Mouse (Mus musculus): ENCODE measurements around the gene Lamb1.

Lamb1 gene

GRCm38 (mm10) chr12:31314310-31314709 is 49.3 kb downstream of the Lamb1 start:
- DNase-seq (ENCODE audit: low spot score in 2 of 2) = no peak

- DNase-seq (ENCODE audit: low spot score in 2 of 2) = no peak
These were observed 50.9 kb downstream of the Lamb1 start for GRCm38 (mm10) chr12:31315961-31316360.

DNA sequence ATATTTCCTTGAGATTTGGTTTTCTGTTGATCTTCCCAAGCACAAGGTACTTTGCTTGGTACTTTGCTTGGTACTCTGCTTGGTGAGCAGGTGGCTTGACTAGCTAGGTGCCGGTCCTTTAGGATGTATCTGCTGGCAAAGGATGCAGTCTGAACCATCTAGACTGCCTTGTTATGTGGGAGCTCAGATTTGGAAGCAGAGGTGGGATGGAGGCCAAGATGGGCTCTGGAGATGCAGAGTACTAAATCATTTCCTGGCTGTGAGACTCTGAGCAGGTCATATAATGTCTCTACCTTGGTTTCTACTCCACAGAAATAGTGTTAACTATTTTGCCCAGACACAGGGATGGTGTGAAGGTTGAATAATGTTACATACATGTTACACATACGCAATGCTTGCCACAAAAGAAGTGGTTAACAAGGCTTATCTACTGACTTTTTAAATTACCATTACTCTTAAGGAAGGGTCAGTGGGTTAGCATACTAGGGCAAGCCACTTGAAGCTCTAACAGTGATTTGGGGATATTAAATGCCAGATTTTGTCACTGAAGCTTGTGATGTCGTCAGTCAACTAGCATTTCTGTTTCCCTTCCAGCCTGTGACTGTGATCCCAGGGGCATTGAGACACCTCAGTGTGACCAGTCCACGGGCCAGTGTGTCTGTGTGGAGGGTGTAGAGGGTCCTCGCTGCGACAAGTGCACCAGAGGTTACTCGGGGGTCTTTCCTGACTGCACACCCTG is 52.8 kb downstream of the Lamb1 start:
- DNase-seq (ENCODE audit: low spot score in 2 of 2) = no peak

DNA sequence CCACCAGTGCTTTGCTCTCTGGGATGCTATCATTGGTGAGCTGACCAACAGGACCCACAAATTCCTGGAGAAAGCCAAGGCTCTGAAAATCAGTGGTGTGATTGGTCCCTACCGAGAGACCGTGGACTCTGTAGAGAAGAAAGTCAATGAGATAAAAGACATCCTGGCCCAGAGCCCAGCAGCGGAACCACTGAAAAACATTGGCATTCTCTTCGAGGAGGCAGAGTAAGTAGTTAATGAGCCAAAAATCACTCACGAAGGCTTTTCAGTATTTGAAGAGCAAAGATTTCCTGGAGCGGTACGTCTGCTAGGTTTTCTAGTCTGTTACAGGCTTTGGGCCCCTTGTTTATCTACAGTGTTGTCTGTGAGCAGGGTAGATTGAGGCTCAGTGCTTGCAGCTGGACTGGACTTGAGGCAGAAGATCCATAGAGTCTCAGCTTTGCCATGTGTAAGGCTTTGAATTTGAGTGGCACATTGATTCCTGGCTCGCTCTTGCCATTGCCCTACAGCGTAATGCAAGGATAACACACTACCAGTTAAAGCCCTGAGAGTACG is 53.5 kb downstream of the Lamb1 start:
- DNase-seq (ENCODE audit: low spot score in 2 of 2) = no peak

DNA sequence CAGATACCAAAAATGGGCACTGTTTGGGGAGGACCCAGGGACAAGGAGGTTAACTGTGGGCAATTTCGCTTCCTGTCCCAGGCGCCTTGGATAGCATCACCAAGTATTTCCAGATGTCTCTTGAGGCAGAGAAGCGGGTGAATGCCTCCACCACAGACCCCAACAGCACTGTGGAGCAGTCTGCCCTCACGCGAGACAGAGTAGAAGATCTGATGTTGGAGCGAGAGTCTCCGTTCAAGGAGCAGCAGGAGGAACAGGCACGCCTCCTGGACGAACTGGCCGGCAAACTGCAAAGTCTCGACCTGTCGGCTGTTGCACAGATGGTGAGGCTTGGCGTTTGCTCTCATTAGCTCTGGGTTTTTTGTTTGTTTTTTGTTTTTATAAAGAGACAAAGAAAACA is 55.8 kb downstream of the Lamb1 start:
- no peak for DNase-seq (ENCODE audit: low spot score in 2 of 2)

DNA sequence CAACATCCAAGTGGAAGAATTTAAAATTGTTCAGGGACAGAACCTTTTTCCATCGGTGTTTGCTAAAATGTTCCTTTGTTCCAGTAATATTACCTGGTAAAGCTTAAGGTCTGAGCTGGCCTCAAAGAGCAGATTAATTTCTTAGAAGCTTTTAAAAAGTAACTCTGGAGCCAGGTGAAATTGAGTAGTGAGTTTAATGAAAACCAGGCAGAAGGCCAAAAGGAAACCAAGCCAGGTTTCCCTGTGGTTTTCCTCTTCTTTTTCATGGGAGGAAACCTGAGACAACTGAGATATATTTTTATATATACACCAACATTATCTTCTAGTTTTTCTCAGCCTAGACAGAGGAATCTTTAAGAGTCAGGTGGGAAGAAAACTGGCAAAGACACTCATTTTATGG is 56.5 kb downstream of the Lamb1 start:
- DNase-seq (ENCODE audit: low spot score in 2 of 2) = no peak

- DNase-seq (ENCODE audit: low spot score in 2 of 2) = no peak
These were observed 58.2 kb downstream of the Lamb1 start for GRCm38 (mm10) chr12:31323136-31323695.

GRCm38 (mm10) chr12:31327139-31327538 is 62.1 kb downstream of the Lamb1 start:
- no peak for DNase-seq (ENCODE audit: low spot score in 2 of 2)

- DNase-seq (ENCODE audit: low spot score in 2 of 2) = no peak
These were observed 68.2 kb downstream of the Lamb1 start for GRCm38 (mm10) chr12:31333261-31333660.

DNA sequence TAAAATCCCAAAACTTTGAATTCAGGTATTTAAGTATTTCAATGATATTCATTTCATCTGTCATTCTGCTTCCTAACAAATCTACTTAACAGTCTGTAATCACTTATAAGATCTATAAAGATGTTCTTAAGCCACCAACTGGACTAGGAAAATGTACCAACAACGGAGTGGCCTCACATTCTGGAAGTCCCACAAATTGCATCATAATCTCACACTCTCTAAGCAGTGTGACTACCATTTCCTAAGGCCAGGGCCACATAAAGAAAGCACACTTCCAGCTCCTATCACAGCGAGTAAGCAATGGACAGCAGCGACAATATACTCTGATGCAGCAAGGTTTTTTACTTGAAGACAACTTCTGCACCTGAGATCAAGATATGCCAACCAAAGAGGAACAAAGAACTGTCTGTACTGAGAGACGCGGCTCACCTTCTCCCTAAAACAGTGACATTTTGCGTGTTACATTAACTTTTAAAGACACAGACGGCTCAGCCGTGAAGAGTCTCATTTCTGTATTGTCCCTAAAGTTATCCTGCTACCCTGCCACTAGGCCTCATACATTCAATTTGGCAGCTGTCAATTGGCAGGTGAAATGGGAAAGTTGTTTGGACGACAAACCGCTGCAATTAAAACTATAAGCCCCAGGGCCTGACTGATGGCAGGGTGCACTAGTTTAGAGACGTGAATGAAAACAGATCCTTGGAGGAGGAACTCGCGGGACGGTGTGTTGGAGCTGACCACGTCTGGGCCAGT is 85.3 kb downstream of the Lamb1 start:
- DNase-seq (ENCODE audit: low spot score in 2 of 2) = no peak

DNA sequence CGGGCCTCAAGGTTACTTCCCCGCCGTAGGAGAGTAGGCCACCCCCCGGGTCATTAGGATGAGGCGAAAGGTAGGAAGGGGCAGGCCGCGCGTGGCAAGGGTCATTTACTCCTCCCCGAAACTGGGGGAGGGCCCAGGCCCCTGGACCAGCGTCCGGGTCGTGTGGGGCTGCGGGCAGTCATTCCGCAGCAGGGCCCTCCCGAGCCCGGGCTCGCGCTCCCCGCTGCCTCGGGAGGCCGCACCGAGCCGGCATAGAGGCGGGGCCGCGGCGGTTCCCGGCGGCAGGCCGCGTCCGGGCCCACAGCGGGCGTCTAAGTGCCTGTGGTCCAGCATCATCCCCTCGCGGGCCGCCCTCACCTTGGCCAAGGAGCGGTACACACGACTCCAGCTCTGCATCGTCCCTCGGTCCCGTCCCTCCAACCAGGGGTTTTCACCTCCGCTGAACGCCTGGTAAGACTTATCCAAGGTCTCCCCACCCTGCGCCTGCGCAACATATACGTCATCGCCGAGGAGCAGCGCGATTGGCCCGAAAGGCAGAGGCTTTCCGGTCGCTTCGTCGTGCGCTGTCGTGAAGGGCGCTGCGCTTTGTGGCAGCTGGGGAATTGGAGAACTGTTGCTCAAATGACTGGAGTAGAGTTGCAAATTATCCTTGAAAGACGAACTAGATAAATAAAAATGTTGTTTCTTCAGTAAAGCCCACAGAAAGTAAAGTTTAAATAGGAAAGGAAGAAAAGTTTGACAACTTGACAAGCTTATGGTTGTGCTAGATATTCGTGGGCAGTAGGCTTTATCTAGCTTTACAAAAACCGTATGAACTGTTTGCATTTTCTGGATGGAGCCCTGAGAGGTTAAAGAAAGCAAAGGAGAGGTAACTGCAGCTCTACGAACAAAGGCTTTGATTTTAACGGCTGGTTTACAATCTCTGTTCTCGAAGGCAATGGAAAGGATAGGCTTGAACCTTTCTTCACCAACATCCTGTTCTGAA is 86.2 kb downstream of the Lamb1 start, which contains the start of gene Dld:
Gene Dld (minus strand): TSS at position 510 of the 985 bp plus-strand sequence.
- DNase-seq (ENCODE audit: low spot score in 2 of 2) = peak; percentile 95 to 96

- DNase-seq (ENCODE audit: low spot score in 2 of 2) = no peak
These were observed 101.4 kb downstream of the Lamb1 start for GRCm38 (mm10) chr12:31366428-31366827.

DNA sequence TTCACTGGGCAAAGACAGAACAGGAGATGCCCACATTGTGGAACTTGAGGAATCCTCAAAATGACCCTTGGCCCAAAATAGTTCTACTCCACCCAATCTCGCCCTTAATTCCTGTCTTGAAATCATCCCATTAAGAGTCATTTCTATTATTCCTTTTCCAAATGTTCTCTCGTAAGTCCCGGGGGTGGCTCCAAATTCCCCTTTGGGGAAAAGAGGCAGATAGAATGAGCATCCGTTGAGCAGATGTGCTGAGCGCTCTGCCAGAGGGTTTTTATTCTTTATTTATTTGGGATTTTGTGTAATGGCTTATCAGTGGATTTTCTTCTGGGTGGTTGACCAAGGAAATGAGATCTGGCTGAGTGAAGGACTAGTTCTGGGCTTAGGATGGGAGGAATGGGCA is 102.7 kb downstream of the Lamb1 start:
- no peak for DNase-seq (ENCODE audit: low spot score in 2 of 2)

DNA sequence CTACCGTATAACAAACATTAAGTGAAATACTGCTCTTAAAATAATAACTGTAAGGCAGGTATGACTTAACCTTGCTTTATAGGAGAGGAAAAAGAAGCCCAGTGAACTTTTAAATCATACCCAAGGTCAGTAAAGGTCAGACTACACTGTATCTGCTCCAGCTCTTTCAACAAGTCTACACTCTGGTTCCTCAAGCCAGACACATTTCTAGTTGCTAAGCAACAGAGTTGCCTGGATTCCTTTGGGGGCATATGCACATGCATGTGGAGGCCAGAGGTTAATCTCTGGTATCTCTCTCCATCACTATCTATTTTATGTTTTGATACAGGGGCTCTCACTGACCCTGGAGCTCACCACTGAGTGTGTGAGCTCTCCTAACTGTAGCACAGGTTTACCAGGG is 104.1 kb downstream of the Lamb1 start:
- DNase-seq (ENCODE audit: low spot score in 2 of 2) = no peak

- no peak for DNase-seq (ENCODE audit: low spot score in 2 of 2)
These were observed 104.6 kb downstream of the Lamb1 start for GRCm38 (mm10) chr12:31369656-31370055.

GRCm38 (mm10) chr12:31374603-31375282 is 109.7 kb downstream of the Lamb1 start:
- peak; percentile 32 to 35 for DNase-seq (ENCODE audit: low spot score in 2 of 2)

GRCm38 (mm10) chr12:31375283-31375615 is 110.2 kb downstream of the Lamb1 start:
- DNase-seq (ENCODE audit: low spot score in 2 of 2) = no peak

DNA sequence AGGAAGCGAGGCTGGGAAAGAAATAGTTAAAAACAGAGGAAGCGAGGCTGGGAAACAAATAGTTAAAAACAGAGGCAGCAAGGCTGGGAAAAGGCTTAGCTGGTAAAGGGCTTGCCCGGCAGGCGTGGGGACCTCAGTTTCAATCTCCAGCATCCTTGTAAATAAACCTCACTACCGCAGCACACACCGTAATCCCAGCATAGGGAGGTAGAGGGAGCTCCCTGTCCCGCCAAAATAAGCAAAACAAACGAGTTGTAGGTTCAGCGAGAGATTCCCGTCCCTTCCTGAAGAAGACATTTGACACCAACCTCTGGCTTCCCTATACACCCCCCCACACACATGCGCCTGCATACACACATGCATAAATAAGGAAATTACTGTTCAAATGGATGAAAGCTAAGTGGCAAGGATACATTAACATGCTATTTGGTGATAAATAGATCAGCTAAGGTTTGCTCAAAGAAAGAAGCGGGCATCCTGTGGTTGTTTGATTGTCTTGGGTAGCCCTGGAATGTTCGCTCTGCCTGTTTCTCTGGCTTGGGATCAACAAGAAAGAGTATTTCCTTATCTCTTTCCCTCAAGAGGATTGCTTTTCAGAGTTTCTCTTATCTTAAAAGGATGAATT is 111.4 kb downstream of the Lamb1 start:
- DNase-seq (ENCODE audit: low spot score in 2 of 2) = no peak

DNA sequence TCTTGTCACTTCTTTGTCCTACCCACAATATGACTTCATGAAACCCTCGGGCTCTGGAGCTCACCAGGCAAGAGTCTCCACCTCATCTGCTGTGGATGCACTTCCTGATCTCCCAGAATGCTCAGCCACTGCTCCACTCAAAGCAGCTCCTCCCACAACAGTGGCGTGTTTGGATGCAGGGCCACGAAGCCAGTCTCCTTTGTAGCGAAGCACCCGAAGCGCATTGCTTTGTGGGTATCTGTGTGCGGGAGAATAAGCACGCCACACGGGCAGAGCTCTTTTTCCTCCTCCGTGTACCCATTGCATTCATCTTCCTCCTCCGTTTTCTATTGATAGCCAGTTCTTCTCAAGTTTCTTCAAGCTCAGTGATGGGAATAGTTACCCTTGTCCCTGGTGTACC is 112.2 kb downstream of the Lamb1 start:
- no peak for DNase-seq (ENCODE audit: low spot score in 2 of 2)
